Mouse (Mus musculus): ENCODE results near the gene Rsu1.
"Not testable (repeated sequence)": the region's sequence is repeated elsewhere in the genome, so short reads cannot be mapped to it uniquely, and the experiment has no call there.

The Rsu1 gene

DNA sequence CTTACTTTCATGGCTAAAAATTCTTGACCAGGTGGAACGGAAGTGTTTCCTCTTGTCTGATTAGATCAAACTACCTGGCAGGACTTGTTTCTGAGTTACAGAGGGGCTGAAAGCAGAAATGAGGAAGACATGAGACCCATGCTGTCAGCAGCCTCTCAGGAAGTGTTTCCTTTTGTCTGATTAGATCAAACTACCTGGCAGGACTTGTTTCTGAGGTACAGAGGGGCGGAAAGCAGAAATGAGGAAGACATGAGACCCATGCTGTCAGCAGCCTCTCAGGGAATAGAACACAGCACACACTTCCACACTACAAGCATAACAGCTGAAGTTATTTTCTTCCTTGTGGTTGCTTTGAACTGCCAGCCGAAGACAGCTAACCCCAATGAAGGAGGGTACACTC, 46.7 kb downstream of the Rsu1 start:
- peak; percentile 65 for DNase-seq (ENCODE audit: low read depth, low spot score)

DNA sequence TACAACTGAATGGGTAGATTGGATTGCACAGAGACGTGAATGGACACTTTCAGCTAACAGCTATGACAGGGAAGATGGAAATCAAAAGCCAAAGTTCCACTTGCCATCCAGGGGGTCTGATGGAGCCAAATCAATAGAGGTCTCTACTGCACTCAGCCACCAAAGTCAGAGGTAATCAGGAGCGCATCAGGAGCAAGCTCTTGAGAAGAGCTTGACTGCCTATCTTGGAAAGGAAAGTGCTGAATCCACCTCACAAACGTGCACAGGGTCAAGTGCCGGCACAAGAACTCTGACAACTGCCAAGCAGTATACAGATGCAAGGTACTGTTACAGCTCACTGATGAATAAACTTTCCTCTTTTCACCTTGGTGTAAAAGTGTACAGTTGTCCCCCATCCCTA, 47.8 kb downstream of the Rsu1 start:
- DNase-seq (ENCODE audit: low read depth, low spot score): no peak

DNA sequence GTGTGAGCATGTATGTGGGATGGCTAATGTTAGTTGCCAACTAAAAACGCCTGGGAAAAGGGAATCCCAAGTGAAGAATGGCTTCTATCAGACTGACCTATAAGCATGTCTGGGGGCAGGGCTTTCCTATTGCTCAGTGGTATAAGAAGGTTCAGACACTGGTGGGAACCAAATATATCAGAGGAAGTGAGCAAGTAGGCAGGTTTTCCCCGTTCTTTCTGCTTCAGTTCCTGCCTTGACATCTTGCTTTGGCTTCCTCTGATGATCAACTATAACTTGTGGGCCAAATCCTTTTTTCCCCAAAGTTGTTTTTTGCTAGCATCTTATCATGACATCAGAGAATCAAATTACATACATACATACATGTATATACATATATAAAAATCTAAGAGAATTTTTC, 51.1 kb downstream of the Rsu1 start:
- DNase-seq (ENCODE audit: low read depth, low spot score): no peak

DNA sequence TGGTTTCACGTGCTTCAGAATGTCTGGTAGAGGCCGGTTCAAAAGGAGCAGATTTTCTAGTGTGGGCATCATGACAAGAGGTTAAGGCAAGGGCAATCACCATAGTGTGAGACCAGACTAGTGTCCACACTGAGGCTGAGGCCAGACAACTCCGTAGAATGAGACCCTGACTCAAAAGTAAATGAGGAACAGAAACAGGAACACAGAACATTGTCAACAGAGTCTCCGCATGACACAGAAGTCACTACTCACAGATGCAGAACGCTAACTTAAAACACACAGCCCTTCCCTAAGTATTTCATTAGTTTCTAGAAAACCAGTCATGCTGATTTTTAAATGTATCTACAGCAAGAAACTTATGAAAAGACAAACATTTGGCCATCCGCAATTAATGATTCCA, 53.1 kb downstream of the Rsu1 start:
- no peak for DNase-seq (ENCODE audit: low read depth, low spot score)

DNA sequence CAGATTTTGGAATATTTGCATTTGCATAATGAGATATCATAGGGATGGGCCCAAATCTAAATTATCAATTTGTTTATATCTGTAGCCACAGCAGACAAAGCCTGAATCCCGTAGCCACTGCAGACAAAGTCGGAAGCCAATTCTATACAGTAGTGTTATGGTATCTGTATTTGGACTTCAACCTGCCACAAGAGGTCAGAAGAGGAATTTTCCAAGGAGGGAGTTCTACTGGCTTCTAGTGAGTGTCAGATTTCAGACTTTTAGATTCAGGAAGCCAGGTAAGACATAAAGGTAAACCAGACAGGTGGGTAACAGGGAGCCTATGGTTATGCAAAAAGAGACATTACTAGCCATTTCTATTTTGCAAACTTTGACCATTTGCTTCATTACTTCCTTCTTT, 64.4 kb downstream of the Rsu1 start:
- no peak for DNase-seq (ENCODE audit: low read depth, low spot score)

DNA sequence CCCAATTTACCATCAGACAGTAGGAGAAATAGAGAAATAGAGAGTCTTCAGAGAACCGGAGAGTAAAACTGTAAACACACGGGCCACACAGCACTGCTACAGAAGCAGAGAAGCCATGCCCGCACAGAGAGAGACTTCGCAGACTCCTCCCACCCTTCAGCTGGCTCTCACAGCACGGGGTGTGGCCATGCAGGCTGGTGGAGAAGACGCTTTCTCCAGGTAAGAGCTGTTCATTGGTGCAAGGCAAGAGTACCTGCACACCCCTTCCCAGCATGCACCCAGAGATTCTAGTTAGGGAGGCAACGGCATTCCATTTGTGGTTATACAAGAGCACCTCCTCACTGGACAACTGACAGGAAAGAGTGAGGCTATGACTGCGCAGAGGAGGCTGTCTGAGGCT, 64.8 kb downstream of the Rsu1 start:
- DNase-seq (ENCODE audit: low read depth, low spot score): no peak

DNA sequence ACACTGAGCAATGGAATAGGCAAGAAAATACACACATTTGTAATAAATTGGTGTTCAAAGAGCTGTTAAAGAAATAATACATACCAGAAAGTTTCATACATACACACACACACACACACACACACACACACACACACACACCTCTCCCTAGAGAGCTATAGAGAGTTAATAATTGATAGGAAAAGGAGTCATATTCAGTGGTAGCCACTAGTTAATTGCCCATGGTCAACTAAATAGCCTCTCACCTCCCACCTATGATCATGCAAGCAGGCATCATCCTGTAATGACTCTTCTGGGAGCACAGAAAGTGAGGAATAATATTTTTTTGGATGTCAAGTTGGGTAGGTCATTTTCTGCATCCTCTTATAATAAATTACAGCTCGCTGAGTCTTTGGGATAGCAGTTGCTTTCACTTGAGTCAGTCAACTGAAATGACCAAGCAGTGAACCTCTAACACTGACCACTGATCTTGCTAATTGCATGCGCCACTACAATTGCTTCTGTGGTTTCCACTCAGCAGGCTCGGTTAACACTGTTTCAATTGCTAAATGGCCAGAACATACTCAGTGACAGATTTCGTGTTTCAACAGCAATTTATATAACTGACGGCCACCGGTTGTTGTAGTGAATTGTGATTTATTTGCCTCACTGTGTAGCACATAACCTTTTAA, 68.3 kb downstream of the Rsu1 start:
- no peak for DNase-seq (ENCODE audit: low read depth, low spot score)

DNA sequence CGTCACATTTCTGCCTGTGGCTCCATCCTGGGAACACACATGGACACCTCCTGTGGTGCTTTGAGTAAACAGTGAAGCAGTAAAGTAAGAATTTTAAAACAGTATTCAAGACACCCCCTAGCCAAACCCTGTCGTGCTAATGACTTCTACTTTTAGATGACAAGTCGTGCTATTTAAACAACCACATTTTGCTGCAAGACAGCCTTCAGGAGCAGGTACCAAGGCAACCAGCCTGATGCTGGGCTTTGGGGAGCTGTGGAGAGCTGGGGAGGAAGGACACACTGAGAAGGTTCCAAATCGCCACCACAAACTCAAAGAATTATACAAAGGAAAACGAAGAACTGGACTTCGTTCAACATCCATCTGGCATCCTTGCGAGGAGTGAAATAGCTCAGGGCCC, 71.5 kb downstream of the Rsu1 start:
- DNase-seq (ENCODE audit: low read depth, low spot score): no peak

DNA sequence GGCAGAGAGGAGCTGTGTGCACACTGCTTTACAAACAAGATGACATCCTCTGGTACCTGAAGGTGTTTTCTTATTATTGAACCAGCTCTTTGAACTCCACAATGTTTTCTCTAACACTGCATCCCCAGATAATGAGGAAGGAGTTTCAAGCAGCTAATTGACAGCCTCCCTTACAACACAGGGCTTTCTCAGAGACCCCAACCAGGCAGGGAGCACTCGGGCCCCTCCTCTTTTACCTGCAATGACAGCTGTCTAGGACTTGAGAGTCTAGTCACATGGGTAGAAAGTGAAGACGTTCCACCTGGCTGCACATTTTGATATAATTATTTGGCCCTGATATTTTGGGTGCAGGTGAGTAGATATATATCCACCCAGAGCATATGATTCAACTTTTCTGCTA, 72.2 kb downstream of the Rsu1 start:
- DNase-seq (ENCODE audit: low read depth, low spot score): no peak

DNA sequence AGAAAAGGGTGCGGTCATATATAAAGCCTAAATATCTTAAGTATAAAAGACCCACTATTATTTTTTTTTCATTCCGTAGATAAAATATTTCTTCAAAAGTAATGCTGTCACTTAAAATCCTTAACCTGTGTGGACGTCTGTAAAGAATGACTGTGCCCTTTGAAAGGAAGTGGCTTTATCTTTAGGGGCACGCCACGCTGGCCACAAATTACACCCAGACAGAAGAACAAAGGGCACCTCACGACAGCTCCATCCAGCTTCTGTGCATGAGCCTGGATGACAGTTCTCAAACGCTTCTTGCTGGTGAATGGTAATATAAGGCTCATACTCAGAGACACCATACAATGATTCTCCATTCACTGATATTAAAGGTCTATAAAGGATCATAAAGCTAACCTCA, 75.7 kb downstream of the Rsu1 start:
- no peak for DNase-seq (ENCODE audit: low read depth, low spot score)

DNA sequence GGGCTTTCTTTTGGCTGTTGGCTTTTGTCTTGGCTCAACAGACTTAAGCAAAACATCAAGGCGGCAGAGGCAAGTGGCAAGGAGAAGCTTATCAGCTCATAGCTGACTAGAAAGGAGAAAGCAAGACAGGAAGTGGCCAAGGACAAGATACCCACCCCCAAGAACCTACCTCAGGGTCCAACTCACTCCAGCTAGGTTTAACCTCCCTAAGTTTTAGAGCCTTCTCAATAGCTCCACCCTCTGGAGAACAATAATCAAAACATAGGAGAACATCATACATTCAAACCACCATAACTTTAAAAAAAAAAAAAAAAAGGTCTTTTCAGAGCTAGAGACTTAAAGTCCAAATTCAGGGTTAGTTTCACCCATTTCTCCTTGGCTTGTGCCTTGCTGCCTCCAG, 79.1 kb downstream of the Rsu1 start:
- DNase-seq (ENCODE audit: low read depth, low spot score): no peak

DNA sequence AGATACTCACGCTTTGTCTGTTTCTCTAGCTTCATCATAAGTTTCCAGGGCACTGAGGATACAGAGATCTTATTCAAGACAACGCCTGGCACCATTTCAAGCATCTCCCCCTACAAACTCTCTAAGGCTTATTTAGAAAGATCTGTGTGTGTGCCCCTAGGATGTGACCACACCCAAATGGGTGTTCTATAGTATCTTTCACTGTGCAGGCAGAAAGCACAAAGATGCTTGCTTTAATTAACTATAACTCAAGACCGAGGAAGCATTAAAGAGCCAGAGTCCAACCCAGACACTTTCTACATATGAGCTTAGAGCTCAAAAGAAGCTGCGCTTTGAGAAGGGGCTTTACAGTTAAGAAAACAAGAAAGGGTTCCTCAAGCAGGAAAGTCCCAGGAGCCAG, 80.4 kb downstream of the Rsu1 start:
- no peak for DNase-seq (ENCODE audit: low read depth, low spot score)

DNA sequence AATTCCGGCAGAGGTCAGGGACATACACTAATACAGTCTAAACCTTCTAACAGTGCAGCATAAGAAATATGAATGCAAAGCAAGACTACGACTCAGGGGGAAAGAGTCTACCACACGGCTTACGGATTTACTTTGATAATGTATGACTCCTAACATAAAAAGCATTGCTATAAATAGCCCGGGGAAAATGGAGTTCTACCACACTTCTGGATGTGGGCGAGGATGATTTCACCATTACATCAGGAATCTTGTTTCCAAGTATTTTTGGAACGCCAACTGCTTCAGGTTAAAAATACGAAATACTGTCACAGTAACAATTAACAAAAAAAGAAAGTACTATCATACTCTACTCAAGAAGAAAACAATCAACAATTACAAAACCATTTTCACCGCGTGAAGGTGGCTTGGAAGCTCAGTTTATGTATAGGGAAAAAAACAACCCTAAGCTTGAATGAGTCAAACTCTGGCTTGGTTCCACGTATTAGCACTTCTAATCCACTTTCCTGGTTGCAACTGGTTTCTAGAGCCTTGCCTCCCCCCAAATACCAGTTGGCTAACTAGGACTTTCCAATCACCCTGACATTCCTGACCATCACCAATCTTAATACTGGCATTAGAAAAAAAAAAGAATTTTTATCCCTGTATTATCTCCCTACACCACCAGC, 82.3 kb downstream of the Rsu1 start:
- no peak for DNase-seq (ENCODE audit: low read depth, low spot score)

DNA sequence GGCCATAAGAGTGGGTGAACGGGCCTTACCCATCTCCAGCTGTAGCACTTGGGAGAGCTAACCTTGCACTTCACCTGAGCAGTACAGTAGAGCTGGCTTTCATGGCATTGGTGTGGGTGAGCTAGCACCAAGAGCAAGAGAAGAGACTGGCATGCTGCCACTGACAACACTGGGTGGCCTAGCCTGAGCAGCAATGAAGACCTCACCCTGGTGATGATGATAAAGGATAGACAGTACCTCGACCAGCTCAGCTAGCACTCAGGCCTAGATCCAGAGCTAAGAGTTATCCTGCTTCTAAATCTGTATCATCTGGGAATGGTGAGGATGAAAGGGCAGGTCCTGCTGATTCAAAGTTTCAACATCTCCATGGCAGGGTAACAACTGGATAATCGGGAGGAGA, 88.1 kb downstream of the Rsu1 start:
- DNase-seq (ENCODE audit: low read depth, low spot score): no peak

DNA sequence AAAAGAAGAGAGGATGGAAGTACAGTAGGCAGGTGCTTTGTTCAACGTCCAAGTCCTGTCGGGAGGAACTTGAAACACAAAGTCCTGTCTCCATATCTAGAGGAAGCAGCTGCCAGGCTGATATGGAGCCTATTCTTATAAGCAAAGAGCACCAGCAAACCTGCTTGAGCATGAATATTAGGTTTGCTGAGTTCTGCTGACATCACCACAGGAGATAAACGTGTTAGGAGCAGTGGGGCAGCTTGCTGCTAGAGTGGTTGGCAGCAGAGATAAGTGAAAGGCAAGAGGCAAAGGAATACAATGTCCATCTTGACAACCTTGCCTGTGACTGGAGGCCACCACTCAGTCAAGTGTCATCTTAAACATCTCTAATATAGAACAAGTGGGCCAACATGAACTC, 89.3 kb downstream of the Rsu1 start:
- DNase-seq (ENCODE audit: low read depth, low spot score): not testable (repeated sequence)

DNA sequence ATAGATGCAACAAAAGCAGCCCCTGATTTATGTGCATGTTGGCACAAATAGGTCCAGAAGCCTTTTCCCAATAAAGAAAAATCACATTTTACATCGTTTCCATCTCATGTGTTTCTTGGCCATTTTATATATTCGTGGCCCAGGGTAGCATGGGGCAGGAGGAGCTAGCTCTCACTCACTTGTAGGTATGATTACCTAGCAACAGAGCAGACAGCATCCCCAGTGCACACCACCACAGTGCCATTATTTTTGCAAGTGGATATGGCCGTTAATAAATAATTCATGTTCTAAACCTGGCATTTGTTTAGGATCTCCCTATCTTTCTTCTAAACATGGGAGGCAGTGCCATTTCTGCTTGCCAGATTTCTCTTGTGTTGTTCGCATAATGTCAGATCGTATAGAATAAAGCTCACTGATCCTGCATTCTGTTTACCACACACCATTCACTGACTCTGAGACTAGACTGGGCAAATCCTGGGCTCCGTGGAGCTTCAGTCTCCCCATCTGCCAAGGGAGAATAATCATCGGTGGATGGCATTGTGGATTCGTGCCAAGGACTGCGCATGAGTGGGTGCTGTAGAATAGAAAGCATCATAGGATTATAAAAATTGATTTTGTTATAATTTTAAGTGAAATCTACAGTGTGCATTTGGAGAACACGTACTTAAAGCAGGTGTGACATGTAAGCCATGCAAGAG, 93.4 kb downstream of the Rsu1 start:
- no peak for DNase-seq (ENCODE audit: low read depth, low spot score)

DNA sequence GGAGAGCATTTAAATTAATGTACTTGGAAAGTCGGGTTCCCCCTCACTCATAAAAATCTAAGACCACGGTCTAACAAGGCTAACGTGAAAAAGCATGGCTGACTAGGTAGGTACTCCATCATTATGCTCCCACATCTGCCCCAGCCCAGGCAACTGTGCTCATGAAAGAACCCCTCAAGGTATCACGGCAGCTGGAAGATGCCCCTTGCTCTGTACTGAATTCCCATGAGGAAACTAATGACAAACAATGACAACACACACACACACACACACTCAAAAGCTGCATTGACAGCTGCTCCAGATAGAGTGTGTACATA, 95.0 kb downstream of the Rsu1 start:
- DNase-seq (ENCODE audit: low read depth, low spot score): no peak

DNA sequence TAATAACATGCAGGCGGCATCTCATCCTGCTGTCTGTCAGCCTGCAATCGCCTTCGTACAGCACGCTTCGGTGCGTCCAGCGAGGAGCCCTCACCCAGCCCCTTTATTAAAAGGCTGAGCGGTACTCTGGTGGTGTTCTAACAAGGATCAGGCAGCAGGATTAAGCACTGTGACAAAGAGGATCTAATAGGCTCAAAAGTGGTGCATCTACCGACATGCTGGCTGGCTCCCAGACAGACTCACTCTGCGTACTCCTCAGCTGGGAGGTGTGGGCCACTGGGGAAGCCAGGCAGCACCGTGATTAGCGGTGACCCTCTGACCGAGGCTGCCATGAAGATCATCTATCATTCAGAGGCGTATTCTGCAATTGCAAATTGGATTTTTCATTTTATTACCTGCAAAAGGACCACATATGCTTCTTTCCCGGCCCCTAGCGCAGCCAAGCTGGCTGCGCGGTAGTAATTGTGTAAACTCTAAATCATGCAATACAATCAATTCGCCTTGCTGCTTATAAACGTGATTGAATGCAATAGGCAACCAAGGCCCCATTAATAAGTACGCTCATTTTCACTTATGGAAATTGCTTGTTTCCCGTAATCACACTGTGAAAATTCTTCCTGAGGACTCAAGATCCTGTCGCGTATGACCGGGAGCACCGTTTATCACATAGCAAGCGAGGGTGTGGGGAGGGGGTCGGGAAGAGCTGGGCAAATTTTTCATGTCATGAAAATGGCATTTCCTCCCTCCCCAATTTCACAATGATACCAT, 95.5 kb downstream of the Rsu1 start:
- DNase-seq (ENCODE audit: low read depth, low spot score): no peak

DNA sequence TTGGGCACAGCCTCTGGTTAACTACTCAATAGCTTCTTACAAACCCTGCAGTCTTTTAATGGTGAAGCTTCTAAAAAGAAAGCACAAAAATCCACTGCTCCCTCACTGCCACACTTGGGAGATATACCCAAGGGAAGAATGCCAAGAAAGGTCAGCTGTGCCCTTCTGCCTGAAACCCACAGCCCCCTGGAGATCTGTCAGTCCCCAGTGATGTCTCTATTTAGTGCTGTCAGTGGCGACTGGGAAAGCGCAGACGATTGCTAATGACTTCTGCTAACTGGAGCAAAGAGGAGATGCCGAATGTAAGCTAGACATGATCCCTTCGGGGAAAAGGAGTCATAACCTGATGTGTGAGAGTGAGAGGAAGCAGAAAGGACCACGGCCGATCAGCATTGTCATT, 96.8 kb downstream of the Rsu1 start:
- DNase-seq (ENCODE audit: low read depth, low spot score): no peak

DNA sequence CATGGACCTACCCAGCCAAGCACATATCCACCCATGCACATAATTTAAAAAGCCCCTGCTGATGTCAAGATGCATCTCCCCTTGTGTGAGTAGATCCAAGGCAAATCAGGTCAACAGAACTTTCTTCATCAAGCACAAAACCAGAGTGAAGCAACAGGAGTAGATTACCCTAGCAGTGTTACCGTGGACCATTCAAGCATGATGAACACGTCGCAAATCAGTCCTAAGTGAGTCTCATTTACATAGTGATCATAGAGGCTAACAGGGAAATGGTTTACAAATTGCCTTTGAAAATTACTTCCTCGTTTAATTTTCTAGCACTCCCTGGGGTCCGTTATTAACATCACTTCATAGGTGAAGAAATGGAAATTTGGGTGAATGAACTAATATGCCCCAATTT, 100.6 kb downstream of the Rsu1 start:
- DNase-seq (ENCODE audit: low read depth, low spot score): no peak

DNA sequence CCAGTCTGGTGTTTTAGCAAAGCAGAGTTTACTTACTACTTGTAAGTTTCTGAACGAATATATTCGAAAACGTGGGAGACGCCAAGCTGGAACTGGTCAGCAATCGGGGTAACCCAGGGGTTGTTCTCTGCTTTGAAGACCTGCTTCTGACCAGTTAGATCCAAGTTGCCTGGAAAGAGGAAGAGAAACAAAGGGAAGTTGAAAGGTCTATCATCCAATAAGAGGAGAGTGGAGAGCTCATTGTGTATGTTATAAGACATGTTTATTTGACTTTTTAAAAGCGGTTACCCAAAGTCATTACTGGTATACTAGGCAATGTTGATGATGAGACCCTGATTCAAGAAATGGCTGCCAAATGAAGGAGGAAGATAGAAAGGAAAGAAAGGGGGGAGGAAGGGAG, 101.3 kb downstream of the Rsu1 start:
- no peak for DNase-seq (ENCODE audit: low read depth, low spot score)

DNA sequence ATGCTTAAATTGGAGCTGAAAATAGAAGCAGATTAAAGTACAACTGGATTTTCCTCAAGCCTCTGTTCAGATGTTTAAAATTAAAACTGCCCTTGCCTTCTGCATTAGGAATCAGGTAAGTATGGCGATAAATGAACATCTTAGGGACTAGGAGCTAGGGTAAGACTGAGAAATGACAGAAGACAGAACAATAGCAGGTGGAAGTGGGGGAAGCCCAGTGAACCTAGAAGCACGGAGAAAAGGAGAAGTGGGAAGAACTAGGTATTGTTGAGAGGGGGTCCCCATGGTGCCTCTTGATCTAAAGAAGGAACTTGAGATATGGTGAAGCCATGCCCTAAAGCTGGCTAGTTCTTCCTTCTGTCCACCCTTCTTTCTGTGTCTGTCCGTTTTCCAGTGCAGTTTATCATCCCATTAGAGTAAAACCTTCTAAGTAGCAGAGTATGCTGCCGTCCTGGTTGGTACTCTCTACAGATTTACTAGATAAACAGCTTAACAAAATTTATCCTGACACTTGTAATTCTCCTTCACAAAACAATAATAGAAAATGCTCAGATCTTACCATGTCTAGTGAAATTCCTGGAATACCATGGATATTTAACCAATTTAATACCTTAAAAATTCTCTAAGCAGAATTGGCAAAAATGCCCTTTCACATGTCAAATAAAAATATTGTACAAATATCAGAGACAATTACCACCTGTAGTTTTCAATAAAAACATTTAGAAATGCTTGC, 101.9 kb downstream of the Rsu1 start:
- DNase-seq (ENCODE audit: low read depth, low spot score): no peak
